Mouse (Mus musculus) left cerebral cortex, adult 2 months (tissue): ENCODE results near the gene Tbce. TPM values are rescaled to one million over a fixed set of nuclear protein-coding genes. Genes with fewer than 3 reads are reported as not detected.

ENCODE experiments used
- DNase-seq, 2 experiments: peaks; one replicate each; pipeline ENCODE4 v3.0.0; 2021 to 2022; ENCODE audit warnings: low spot score in 2 of 2, mixed read lengths in 1 of 2; ENCODE audit errors: extremely low spot score in 1 of 2
- H3K27ac ChIP-seq: fragments of 200-600 bp; 2 replicates; pipeline ENCODE4 v1.8.1; 2022
- H3K4me3 ChIP-seq: fragments of 200-600 bp; 2 replicates; pipeline ENCODE4 v1.8.1; 2022
- CTCF ChIP-seq: fragments of 200-600 bp; IDR thresholded peaks from 2 replicates; pipeline ENCODE4 v1.8.1; 2022; ENCODE audit warnings: antibody characterized with exemption, mild to moderate bottlenecking, moderate library complexity
- intact Hi-C: fragments of 180-260 bp; cut with DNase I; formaldehyde crosslinking; loops from one replicate; pipeline ENCODE4 v1.15.1; 2025
- long read RNA-seq, 2 experiments: library from polyadenylated mRNA; stranded (forward); transcript quantifications; one replicate each; pipeline ENCODE4 v2.0.0; 2021; ENCODE audit warnings: borderline mapping rate in 2 of 2
- total RNA-seq, 2 experiments: library from RNA; stranded (reverse); gene quantifications; 2 replicates each; pipeline ENCODE4 v1.2.3; 2021

Gene Tbce
- total RNA-seq = 10 to 100 TPM; 79.8 to 85.0 TPM
- long read RNA-seq, experiment 1, transcript Tbce-201 (17 exons, 1,844 nt) = major isoform, 10 of 39 reads
- long read RNA-seq, experiment 1, partial matches to known transcripts = 4 of 39 reads
- long read RNA-seq, experiment 1, other reads (novel, unspliced or antisense) = 20 of 39 reads
- long read RNA-seq, experiment 2, transcript Tbce-201 (17 exons, 1,844 nt) = major isoform, 6 of 25 reads
- long read RNA-seq, experiment 2, partial matches to known transcripts = 2 of 25 reads
- long read RNA-seq, experiment 2, other reads (novel, unspliced or antisense) = 13 of 25 reads

GRCm38 (mm10) chr13:14039292-14039965 is at the start of gene Tbce:
TSS of gene Tbce (minus strand) at chr13:14039638.
- Histone ChIP-seq H3K4me3 (peak within 1 kb of the TSS; percentile 74), H3K27ac (peak within 1 kb of the TSS; percentile 99)
- intact Hi-C loops = loop anchor here (2.0 to 10.0 kb wide), 2 partner anchors 23 to 85 kb away; partner anchors contain the start of genes Arid4b, B3galnt2 and Ggps1
- peak; percentile 89 to 91 for DNase-seq
- TF ChIP-seq CTCF = peak; percentile 35

- intact Hi-C loops = no loop called here
- no peak for TF ChIP-seq CTCF
These were observed 49.2 kb upstream of the Tbce start for GRCm38 (mm10) chr13:14088669-14089068.

GRCm38 (mm10) chr13:14075326-14075725 is 35.9 kb upstream of the Tbce start:
- no peak overlapping the region for H3K4me3 ChIP-seq
- no peak for DNase-seq
- no peak overlapping the region for H3K27ac ChIP-seq
- intact Hi-C loops = no loop called here
- no peak for TF ChIP-seq CTCF

More at GRCm38 (mm10) chr13:14088669-14089068, 49.2 kb upstream of the Tbce start:
- no peak for DNase-seq
- no peak overlapping the region for H3K4me3 ChIP-seq
- no peak overlapping the region for H3K27ac ChIP-seq

GRCm38 (mm10) chr13:14074371-14074770 is 34.9 kb upstream of the Tbce start:
- no peak for DNase-seq
- Histone ChIP-seq H3K4me3 (no peak overlapping the region), H3K27ac (no peak overlapping the region)
- intact Hi-C loops = no loop called here
- no peak for TF ChIP-seq CTCF

- TF ChIP-seq CTCF = no peak
- H3K27ac ChIP-seq = no peak overlapping the region
- intact Hi-C loops = no loop called here
- no peak for DNase-seq
- no peak overlapping the region for H3K4me3 ChIP-seq
These were observed 29.9 kb upstream of the Tbce start for GRCm38 (mm10) chr13:14069291-14069690.

GRCm38 (mm10) chr13:14068035-14068434 is 28.6 kb upstream of the Tbce start:
- no peak overlapping the region for H3K27ac ChIP-seq
- no peak for TF ChIP-seq CTCF
- no peak overlapping the region for H3K4me3 ChIP-seq
- no peak for DNase-seq
- intact Hi-C loops = no loop called here

- TF ChIP-seq CTCF = no peak
- H3K27ac ChIP-seq = no peak overlapping the region
- H3K4me3 ChIP-seq = no peak overlapping the region; the same call in 1 of the 2 replicates
- DNase-seq = no peak
- intact Hi-C loops = no loop called here
These were observed 26.3 kb upstream of the Tbce start for GRCm38 (mm10) chr13:14065701-14066100.

GRCm38 (mm10) chr13:14065028-14065380 is 25.6 kb upstream of the Tbce start:
- H3K27ac ChIP-seq = no peak overlapping the region
- TF ChIP-seq CTCF = no peak
- peak in 1 of 2 experiments; percentile 18 for DNase-seq
- peak overlapping the region; percentile 98 for H3K4me3 ChIP-seq
- intact Hi-C loops = no loop called here

- intact Hi-C loops = no loop called here
- TF ChIP-seq CTCF = no peak
- Histone ChIP-seq H3K4me3 (peak overlapping the region; percentile 98), H3K27ac (peak overlapping the region; percentile 93)
- DNase-seq = peak; percentile 28 to 41
These were observed 25.0 kb upstream of the Tbce start for GRCm38 (mm10) chr13:14064341-14065027.

- H3K27ac ChIP-seq = peak overlapping the region; percentile 93
- peak overlapping the region; percentile 98 for H3K4me3 ChIP-seq
- no peak for DNase-seq
- no peak for TF ChIP-seq CTCF
- intact Hi-C loops = loop anchor here (2.0 kb wide), 1 partner anchor 25 kb away; the partner anchor contains the start of gene Tbce
These were observed 24.5 kb upstream of the Tbce start for GRCm38 (mm10) chr13:14063942-14064271.

- intact Hi-C loops = loop anchor here (2.0 kb wide), 1 partner anchor 24 kb away; the partner anchor contains the start of gene Tbce
- DNase-seq = peak; percentile 92 to 95
- no peak for TF ChIP-seq CTCF
- peak within 1 kb of the TSS; percentile 98 for H3K4me3 ChIP-seq
- H3K27ac ChIP-seq = peak within 1 kb of the TSS; percentile 98
These were observed 23.8 kb upstream of the Tbce start, which contains the start of the genes Arid4b and Ggps1 for GRCm38 (mm10) chr13:14063013-14063941. TSS of gene Arid4b (plus strand) at chr13:14063232. TSS of gene Ggps1 (minus strand) at chr13:14063488.
